Mouse (Mus musculus) adrenal gland, adult 10 weeks (tissue): ENCODE results near the gene Cyb5d2. TPM values are rescaled to one million over a fixed set of nuclear protein-coding genes. Genes with fewer than 3 reads are reported as not detected.

ENCODE experiments used
- polyA plus RNA-seq: library from polyadenylated mRNA; stranded (reverse); fragments of 350-450 nt; fragmentation: Illumina TruSeq; extraction: RNeasy Lipid Tissue Mini Kit (QIAGEN cat#74804); gene quantifications from one replicate; pipeline ENCODE4 v1.2.3, GENCODE M21; 2014; ENCODE audit warnings: low read depth, low replicate concordance

The Cyb5d2 gene
- 22.7 TPM for polyA plus RNA-seq

DNA sequence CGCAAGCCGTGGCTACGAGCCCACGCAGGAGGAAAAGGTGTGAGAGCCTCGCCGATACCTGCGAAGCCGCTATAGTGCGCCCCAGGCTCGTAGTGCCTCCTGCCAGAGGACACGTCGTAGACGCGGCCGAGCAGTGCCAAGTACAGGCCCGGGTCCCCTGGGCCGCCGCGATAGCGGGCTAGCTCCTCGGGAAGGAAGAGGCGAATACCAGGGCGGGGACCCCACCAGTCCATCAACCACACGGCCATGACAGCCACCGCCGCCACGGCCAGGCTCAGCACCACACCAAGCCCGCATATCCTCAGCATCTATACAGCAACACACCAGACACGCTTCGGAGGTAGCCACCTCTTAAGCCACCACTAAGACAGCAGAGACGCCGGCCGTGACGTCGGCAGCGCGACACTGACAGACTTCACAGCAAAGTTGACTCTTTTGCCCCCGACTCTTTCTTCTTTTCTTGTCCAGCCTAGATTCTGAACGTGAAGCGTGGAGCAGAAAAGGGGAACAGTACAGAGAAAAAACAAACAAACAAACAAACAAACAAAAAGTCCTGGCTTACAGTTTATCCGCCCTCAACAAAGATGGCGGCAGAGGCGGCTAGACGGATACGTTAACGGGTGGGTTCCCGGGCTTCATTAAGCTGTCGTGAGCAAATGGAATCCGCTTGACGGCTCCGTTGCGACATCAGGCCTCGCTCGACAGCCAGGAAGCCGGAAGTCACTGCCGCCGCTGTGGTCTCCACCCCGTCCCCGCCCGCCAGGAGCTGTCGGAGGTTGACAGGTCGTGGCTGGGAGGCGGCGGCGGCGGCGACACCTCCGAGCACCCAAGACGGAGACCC lies at the start of gene Cyb5d2, which contains the start of gene Zzef1:
TSS of gene Cyb5d2 (minus strand) at position 688 of the 841 bp plus-strand sequence.
TSS of gene Zzef1 (plus strand) at position 772 of the 841 bp plus-strand sequence.

Other genes with a start within 250 kb of the Cyb5d2 start
- not detected for gene Spns3, start 245.6 kb downstream of the Cyb5d2 start, polyA plus RNA-seq
- 176 TPM for gene Ube2g1, start 188.9 kb downstream of the Cyb5d2 start, polyA plus RNA-seq
- gene Ankfy1, start 106.1 kb downstream of the Cyb5d2 start, polyA plus RNA-seq: 48.9 TPM
- gene Zzef1, start 84 bp upstream of the Cyb5d2 start, polyA plus RNA-seq: 14.3 TPM
- 4.1 TPM for gene Atp2a3, start 165.0 kb upstream of the Cyb5d2 start, polyA plus RNA-seq
- not detected for gene P2rx1, start 203.0 kb upstream of the Cyb5d2 start, polyA plus RNA-seq
- 0.41 TPM for gene Camkk1, start 222.9 kb upstream of the Cyb5d2 start, polyA plus RNA-seq